Mouse (Mus musculus) adrenal gland, adult 8-10 months (tissue): ENCODE results near the gene Sin3b. TPM values are rescaled to one million over a fixed set of nuclear protein-coding genes. Genes with fewer than 3 reads are reported as not detected.
"Not testable (repeated sequence)": the region's sequence is repeated elsewhere in the genome, so short reads cannot be mapped to it uniquely, and the experiment has no call there.

Experiments
- DNase-seq: peaks from one replicate; pipeline ENCODE4 v3.0.0; 2022
- total RNA-seq, 4 experiments: library from RNA; stranded (reverse); gene quantifications; 2 replicates each; pipeline ENCODE4 v1.2.4; 2022

The Sin3b gene
- 100 to 1,000 TPM; 123 to 288 (median 207) TPM for total RNA-seq

- DNase-seq = peak; percentile 90
These were observed at the start of gene Sin3b for GRCm38 (mm10) chr8:72722769-72723650. Gene Sin3b, plus strand, starts transcription at chr8:72723285.

GRCm38 (mm10) chr8:72674184-72674583, 48.9 kb upstream of the Sin3b start:
- DNase-seq = no peak

GRCm38 (mm10) chr8:72676436-72676835, 46.6 kb upstream of the Sin3b start:
- DNase-seq = no peak

GRCm38 (mm10) chr8:72676844-72677243, 46.2 kb upstream of the Sin3b start:
- not testable (repeated sequence) for DNase-seq

GRCm38 (mm10) chr8:72677331-72677730, 45.8 kb upstream of the Sin3b start:
- no peak for DNase-seq

GRCm38 (mm10) chr8:72680133-72680532, 43.0 kb upstream of the Sin3b start:
- DNase-seq = peak; percentile 38

GRCm38 (mm10) chr8:72682051-72682687, 40.9 kb upstream of the Sin3b start:
- no peak for DNase-seq

GRCm38 (mm10) chr8:72683010-72683521, 40.0 kb upstream of the Sin3b start:
- DNase-seq = no peak

GRCm38 (mm10) chr8:72683572-72684099, 39.4 kb upstream of the Sin3b start:
- DNase-seq = not testable (repeated sequence)

- DNase-seq = no peak
These were observed 24.6 kb upstream of the Sin3b start for GRCm38 (mm10) chr8:72698349-72698926.

GRCm38 (mm10) chr8:72712569-72712968, 10.5 kb upstream of the Sin3b start:
- DNase-seq = no peak

- no peak for DNase-seq
These were observed 6.5 kb upstream of the Sin3b start for GRCm38 (mm10) chr8:72716594-72716993.

GRCm38 (mm10) chr8:72720541-72720940, 2.5 kb upstream of the Sin3b start:
- DNase-seq = peak; percentile 81

GRCm38 (mm10) chr8:72723651-72724001, 541 bp downstream of the Sin3b start:
- DNase-seq = no peak

GRCm38 (mm10) chr8:72728636-72729035, 5.6 kb downstream of the Sin3b start:
- DNase-seq = no peak

- DNase-seq = no peak
These were observed 11.9 kb downstream of the Sin3b start for GRCm38 (mm10) chr8:72735001-72735400.

GRCm38 (mm10) chr8:72736868-72737267, 13.8 kb downstream of the Sin3b start:
- no peak for DNase-seq

- DNase-seq = no peak
These were observed 23.0 kb downstream of the Sin3b start for GRCm38 (mm10) chr8:72746061-72746460.

- no peak for DNase-seq
These were observed 26.8 kb downstream of the Sin3b start for GRCm38 (mm10) chr8:72749846-72750245.

- DNase-seq = no peak
These were observed 27.2 kb downstream of the Sin3b start for GRCm38 (mm10) chr8:72750266-72750665.

- DNase-seq = no peak
These were observed 28.0 kb downstream of the Sin3b start for GRCm38 (mm10) chr8:72751126-72751525.

GRCm38 (mm10) chr8:72752289-72752688, 29.2 kb downstream of the Sin3b start:
- DNase-seq = no peak

GRCm38 (mm10) chr8:72753165-72753564, 30.1 kb downstream of the Sin3b start:
- DNase-seq = no peak
